Mouse (Mus musculus): ENCODE measurements around the gene Fgg.

GRCm38 (mm10) chr3:82992956-82993355, 14.6 kb upstream of the Fgg start:
- TF ChIP-seq CEBPB (IDR thresholded peaks at IDR 0.05; ENCODE audit: low read depth): no peak
- TF ChIP-seq CTCF (IDR thresholded peaks at IDR 0.05; ENCODE audit: control insufficient read depth, insufficient read depth, insufficient read length): no peak
- no peak for TF ChIP-seq MAX (IDR thresholded peaks at IDR 0.05)
- TF ChIP-seq USF1 (IDR thresholded peaks at IDR 0.05; ENCODE audit: low read depth): no peak
